Mouse (Mus musculus) hindbrain, postnatal 0 days (tissue): ENCODE measurements around the gene Naip5. TPM values are rescaled to one million over a fixed set of nuclear protein-coding genes. Genes with fewer than 3 reads are reported as not detected.
"Not testable (repeated sequence)": the region's sequence is repeated elsewhere in the genome, so short reads cannot be mapped to it uniquely, and the experiment has no call there.

Source experiments
- ATAC-seq: fragments of 200-750 bp; cut with Nextera tagmentation; 2 replicates; pipeline ENCODE4 v1.8.0; 2017; ENCODE audit warnings: mild to moderate bottlenecking, moderate TSS enrichment, moderate library complexity
- DNase-seq: peaks from one replicate; pipeline ENCODE4 v3.0.0-alpha.2; 2015; ENCODE audit warnings: low spot score
- H3K27ac ChIP-seq: fragments of 300-500 bp; sonication (generic); 2 replicates; pipeline ENCODE4 v1.5.1; 2014; ENCODE audit warnings: mild to moderate bottlenecking
- H3K27me3 ChIP-seq: fragments of 300-500 bp; sonication (generic); 2 replicates; pipeline ENCODE4 v1.6.1; 2014; ENCODE audit warnings: low read length, mixed read lengths; ENCODE audit not compliant: insufficient read depth
- H3K36me3 ChIP-seq: fragments of 300-500 bp; sonication (generic); 2 replicates; pipeline ENCODE4 v1.6.1; 2014; ENCODE audit warnings: low read length, mixed read lengths; ENCODE audit not compliant: insufficient read depth
- H3K4me1 ChIP-seq: fragments of 300-500 bp; sonication (generic); 2 replicates; pipeline ENCODE4 v1.6.1; 2014; ENCODE audit warnings: antibody characterized with exemption, low read length, mixed read lengths; ENCODE audit not compliant: insufficient read depth
- H3K4me2 ChIP-seq: fragments of 300-500 bp; sonication (generic); 2 replicates; pipeline ENCODE4 v1.6.1; 2014; ENCODE audit warnings: low read depth, mild to moderate bottlenecking, low read length, moderate library complexity, mixed read lengths
- H3K4me3 ChIP-seq: fragments of 300-500 bp; sonication (generic); 2 replicates; pipeline ENCODE4 v1.5.1; 2014; ENCODE audit warnings: low read length
- H3K9ac ChIP-seq: fragments of 300-500 bp; sonication (generic); replicated peaks from 2 replicates; pipeline ENCODE4 v1.6.1; 2014; ENCODE audit warnings: mild to moderate bottlenecking, low read length, moderate library complexity, mixed read lengths
- H3K9me3 ChIP-seq: fragments of 300-500 bp; sonication (generic); 2 replicates; pipeline ENCODE4 v1.6.1; 2016; ENCODE audit warnings: low read length, mixed read lengths
- polyA plus RNA-seq: library from polyadenylated mRNA; unstranded; fragments of >200 nt; fragmentation: Nextera tagmentation; extraction: Ambion mirVana; gene quantifications from 2 replicates; pipeline ENCODE4 v1.2.1, GENCODE M21; 2015
- total RNA-seq: library from RNA; depleted of rRNA; stranded (reverse); fragments of >200 nt; gene quantifications from 2 replicates; pipeline ENCODE4 v1.2.3, GENCODE M21; 2014; rRNA removed

The Naip5 gene
- total and polyA plus RNA-seq, 2 experiments from 2014 or later = 0.13 to 0.31 TPM

GRCm38 (mm10) chr13:100162467-100162866 lies 83.7 kb downstream of the Naip5 start:
- not testable (repeated sequence) for H3K4me3 ChIP-seq, H3K4me1 ChIP-seq, H3K27me3 ChIP-seq, H3K4me2 ChIP-seq, H3K9ac ChIP-seq, H3K36me3 ChIP-seq, DNase-seq, ATAC-seq, H3K9me3 ChIP-seq, H3K27ac ChIP-seq

Other genes with a start within 250 kb of the Naip5 start
- gene Mccc2, start 230.7 kb downstream of the Naip5 start, total RNA-seq = 26.2 and 37.1 TPM in 2 replicates
- 38.1 and 41.2 TPM in 2 replicates for gene Mccc2, start 230.7 kb downstream of the Naip5 start, polyA plus RNA-seq
- gene Bdp1, start 142.3 kb downstream of the Naip5 start, total RNA-seq = 13.3 and 17.1 TPM in 2 replicates
- 16.5 and 21.3 TPM in 2 replicates for gene Bdp1, start 142.3 kb downstream of the Naip5 start, polyA plus RNA-seq
- gene Serf1, start 138.3 kb downstream of the Naip5 start, total RNA-seq = 32.0 and 49.7 TPM in 2 replicates
- 331 and 361 TPM in 2 replicates for gene Serf1, start 138.3 kb downstream of the Naip5 start, polyA plus RNA-seq
- gene Smn1, start 121.5 kb downstream of the Naip5 start, total RNA-seq = 13.7 and 19.2 TPM in 2 replicates
- 36.2 and 39.8 TPM in 2 replicates for gene Smn1, start 121.5 kb downstream of the Naip5 start, polyA plus RNA-seq
- gene Naip2, start 44.2 kb downstream of the Naip5 start, total RNA-seq = 0.37 and 1.2 TPM in 2 replicates
- 0.10 and 0.11 TPM in 2 replicates for gene Naip2, start 44.2 kb downstream of the Naip5 start, polyA plus RNA-seq
- gene Naip6, start 71.4 kb upstream of the Naip5 start, total RNA-seq = 0.10 and 0.11 TPM in 2 replicates
- gene Naip6, start 71.4 kb upstream of the Naip5 start, polyA plus RNA-seq = 0.03 and 0.06 TPM in 2 replicates
- gene Naip1, start 206.5 kb upstream of the Naip5 start, total RNA-seq = 0.10 and 0.22 TPM in 2 replicates
- gene Naip1, start 206.5 kb upstream of the Naip5 start, polyA plus RNA-seq = 0.08 and 0.11 TPM in 2 replicates
- 22.6 and 24.4 TPM in 2 replicates for gene Gtf2h2, start 246.3 kb upstream of the Naip5 start, total RNA-seq
- gene Gtf2h2, start 246.3 kb upstream of the Naip5 start, polyA plus RNA-seq = 57.4 and 65.9 TPM in 2 replicates